Mouse (Mus musculus) gastrocnemius, postnatal 10 days (tissue): ENCODE results near the gene Galnt14. TPM values are rescaled to one million over a fixed set of nuclear protein-coding genes. Genes with fewer than 3 reads are reported as not detected.

Experiments
- DNase-seq: peaks from one replicate; pipeline ENCODE4 v3.0.0; 2021; ENCODE audit warnings: mixed read lengths
- total RNA-seq, 2 experiments: library from RNA; stranded (reverse); gene quantifications; 2 replicates each; pipeline ENCODE4 v1.2.3; 2021

The Galnt14 gene
- total RNA-seq, 2 experiments from 2014 or later = 0.14 to 0.25 TPM

GRCm38 (mm10) chr17:73507804-73508535 is 202.3 kb downstream of the Galnt14 start:
- no peak for DNase-seq

GRCm38 (mm10) chr17:73504111-73504510 is 206.1 kb downstream of the Galnt14 start:
- no peak for DNase-seq

- no peak for DNase-seq
Measured at GRCm38 (mm10) chr17:73502613-73503012, 207.6 kb downstream of the Galnt14 start.

GRCm38 (mm10) chr17:73489519-73489918 is 220.7 kb downstream of the Galnt14 start:
- DNase-seq = no peak

GRCm38 (mm10) chr17:73487792-73488191 is 222.5 kb downstream of the Galnt14 start:
- DNase-seq = peak; percentile 30

- no peak for DNase-seq
Measured at GRCm38 (mm10) chr17:73487380-73487779, 222.9 kb downstream of the Galnt14 start.

GRCm38 (mm10) chr17:73477096-73478076 is 232.9 kb downstream of the Galnt14 start:
- no peak for DNase-seq

- DNase-seq = no peak
Measured at GRCm38 (mm10) chr17:73474371-73474770, 235.9 kb downstream of the Galnt14 start.

- no peak for DNase-seq
Measured at GRCm38 (mm10) chr17:73473012-73473411, 237.2 kb downstream of the Galnt14 start.

GRCm38 (mm10) chr17:73460874-73461273 is 249.4 kb downstream of the Galnt14 start:
- DNase-seq = no peak

GRCm38 (mm10) chr17:73458741-73459140 is 251.5 kb downstream of the Galnt14 start:
- DNase-seq = no peak

- DNase-seq = no peak
Measured at GRCm38 (mm10) chr17:73456551-73456950, 253.7 kb downstream of the Galnt14 start.

- DNase-seq = no peak
Measured at GRCm38 (mm10) chr17:73453646-73454045, 256.6 kb downstream of the Galnt14 start.

GRCm38 (mm10) chr17:73452151-73452760 is 258.0 kb downstream of the Galnt14 start:
- DNase-seq = no peak

- no peak for DNase-seq
Measured at GRCm38 (mm10) chr17:73449104-73449503, 261.1 kb downstream of the Galnt14 start.

Other genes with a start within 250 kb of the Galnt14 start
- gene Ehd3, start 93.7 kb upstream of the Galnt14 start, total RNA-seq = 1 to 10 TPM; 5.2 to 5.8 TPM
- gene Xdh, start 239.7 kb upstream of the Galnt14 start, total RNA-seq = 10 to 100 TPM; 11.5 to 18.8 TPM